Mouse (Mus musculus): ENCODE results near the gene Golgb1. TPM values are rescaled to one million over a fixed set of nuclear protein-coding genes. Genes with fewer than 3 reads are reported as not detected.

Gene Golgb1
- polyA plus RNA-seq, 1 experiment = 14.3 TPM

DNA sequence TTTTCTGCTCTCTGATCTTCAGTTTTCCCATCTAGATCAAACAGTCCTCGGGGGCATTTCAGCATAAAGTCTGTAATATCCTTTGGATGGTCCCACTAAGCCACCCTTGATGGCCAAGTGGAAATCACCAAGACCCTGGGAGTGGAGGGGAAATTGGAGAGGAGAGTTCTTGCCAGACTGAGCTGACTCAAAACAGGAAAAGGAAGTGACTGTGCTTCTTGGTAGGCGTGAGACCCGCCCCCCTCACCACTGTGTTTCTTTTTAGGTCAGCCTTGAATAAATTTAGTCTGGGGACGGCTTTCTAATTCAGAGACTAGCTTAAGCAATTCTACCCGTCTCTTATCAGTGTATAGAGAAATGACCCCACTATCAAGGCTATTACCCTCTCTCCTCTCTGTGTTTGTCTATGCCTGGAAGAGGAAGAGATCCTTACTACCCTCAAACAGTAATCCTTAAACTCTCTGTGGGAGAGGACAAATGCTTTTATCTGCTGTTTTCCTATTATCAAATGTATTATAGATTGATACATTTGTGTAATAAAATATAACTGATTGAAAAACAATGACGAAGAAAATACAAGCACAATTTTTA, 66.3 kb downstream of the Golgb1 start:
- H3K4me3 ChIP-seq = no peak overlapping the region
- H3ac ChIP-seq (ENCODE audit: control insufficient read depth, insufficient read length) = no peak overlapping the region
- H3K36me3 ChIP-seq (ENCODE audit: control insufficient read depth, insufficient read depth) = no peaks in the 10 kb centered on the region

DNA sequence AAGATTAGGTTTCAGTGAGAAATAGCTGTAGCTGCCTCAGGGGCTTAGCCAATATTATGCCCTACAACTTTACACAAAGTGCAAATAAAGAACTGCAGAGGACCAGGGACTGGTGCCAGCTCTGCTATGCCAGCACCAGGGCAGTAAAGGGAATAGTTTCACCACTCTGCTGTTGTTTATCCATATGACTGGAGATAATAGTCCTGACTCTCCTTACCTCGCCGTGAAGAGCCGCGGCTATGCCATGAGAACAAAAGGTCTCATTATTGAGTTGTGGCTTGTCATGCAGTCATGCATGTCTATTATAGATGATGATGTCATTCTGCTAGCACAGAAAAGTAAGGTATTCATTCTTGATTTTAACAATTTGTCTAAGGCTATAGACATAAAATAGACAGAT, 67.0 kb downstream of the Golgb1 start:
- no peaks in the 10 kb centered on the region for H3K79me2 ChIP-seq (ENCODE audit: control insufficient read depth, insufficient read depth)
- no peak overlapping the region for H3K4me3 ChIP-seq
- H3K4me2 ChIP-seq (ENCODE audit: low read depth) = no peak overlapping the region
- H3K36me3 ChIP-seq (ENCODE audit: control insufficient read depth, insufficient read depth) = no peaks in the 10 kb centered on the region
- H3K27me3 ChIP-seq (ENCODE audit: control insufficient read depth, insufficient read depth, insufficient read length) = no peaks in the 10 kb centered on the region
- no peak for TF ChIP-seq REST (IDR thresholded peaks at IDR 0.05; ENCODE audit: insufficient read depth, insufficient read length)
- no peak for TF ChIP-seq MYOG (IDR thresholded peaks at IDR 0.05; ENCODE audit: control insufficient read depth in 1 of 3, insufficient read depth in 1 of 3, insufficient read length in 2 of 3, low read depth in 2 of 3)
- no peak for TF ChIP-seq TCF3 (IDR thresholded peaks at IDR 0.05; ENCODE audit: insufficient read length, low read depth)
- no peak for TF ChIP-seq SRF (IDR thresholded peaks at IDR 0.05; ENCODE audit: control insufficient read depth, insufficient read length, low read depth)
- TF ChIP-seq E2F4 (IDR thresholded peaks at IDR 0.05; ENCODE audit: insufficient read depth) = no peak
- no peak for TF ChIP-seq MYOD1 (IDR thresholded peaks at IDR 0.05; ENCODE audit: control insufficient read depth in 1 of 3, insufficient read length in 2 of 3, low read depth in 2 of 3)
- TF ChIP-seq MAX (IDR thresholded peaks at IDR 0.05; ENCODE audit: low read depth) = no peak
- no peak for TF ChIP-seq CEBPB (IDR thresholded peaks at IDR 0.05; ENCODE audit: insufficient read depth, poor library complexity, severe bottlenecking)
- TF ChIP-seq POLR2AphosphoS2 (IDR thresholded peaks at IDR 0.05; ENCODE audit: insufficient read length, low read depth) = no peak
- TF ChIP-seq USF1 (IDR thresholded peaks at IDR 0.05; ENCODE audit: low read depth) = no peak
- no peak for TF ChIP-seq POLR2A (IDR thresholded peaks at IDR 0.05; ENCODE audit: insufficient read length, low read depth)
- TF ChIP-seq TCF12 (IDR thresholded peaks at IDR 0.05; ENCODE audit: insufficient read depth, poor library complexity, severe bottlenecking) = no peak
- no peak overlapping the region for H3ac ChIP-seq (ENCODE audit: control insufficient read depth, insufficient read length)

More for the DNA sequence above, 66.3 kb downstream of the Golgb1 start:
- no peaks in the 10 kb centered on the region for H3K27me3 ChIP-seq (ENCODE audit: control insufficient read depth, insufficient read depth, insufficient read length)
- no peak overlapping the region for H3K4me2 ChIP-seq (ENCODE audit: low read depth)
- no peaks in the 10 kb centered on the region for H3K79me2 ChIP-seq (ENCODE audit: control insufficient read depth, insufficient read depth)
- TF ChIP-seq MAX (IDR thresholded peaks at IDR 0.05; ENCODE audit: low read depth) (no peak), E2F4 (IDR thresholded peaks at IDR 0.05; ENCODE audit: insufficient read depth) (no peak), REST (IDR thresholded peaks at IDR 0.05; ENCODE audit: insufficient read depth, insufficient read length) (no peak)

GRCm38 (mm10) chr16:36943591-36943990, 68.7 kb downstream of the Golgb1 start:
- no peaks in the 10 kb centered on the region for H3K36me3 ChIP-seq (ENCODE audit: control insufficient read depth, insufficient read depth)
- H3K27me3 ChIP-seq (ENCODE audit: control insufficient read depth, insufficient read depth, insufficient read length) = no peaks in the 10 kb centered on the region
- H3ac ChIP-seq (ENCODE audit: control insufficient read depth, insufficient read length) = no peak overlapping the region
- no peaks in the 10 kb centered on the region for H3K79me2 ChIP-seq (ENCODE audit: control insufficient read depth, insufficient read depth)
- no peak overlapping the region for H3K4me2 ChIP-seq (ENCODE audit: low read depth)
- TF ChIP-seq SRF (IDR thresholded peaks at IDR 0.05; ENCODE audit: control insufficient read depth, insufficient read length, low read depth) = no peak
- TF ChIP-seq REST (IDR thresholded peaks at IDR 0.05; ENCODE audit: insufficient read depth, insufficient read length) = no peak
- no peak for TF ChIP-seq CEBPB (IDR thresholded peaks at IDR 0.05; ENCODE audit: insufficient read depth, poor library complexity, severe bottlenecking)
- TF ChIP-seq TCF12 (IDR thresholded peaks at IDR 0.05; ENCODE audit: insufficient read depth, poor library complexity, severe bottlenecking) = no peak
- TF ChIP-seq MYOG (IDR thresholded peaks at IDR 0.05; ENCODE audit: control insufficient read depth in 1 of 3, insufficient read depth in 1 of 3, insufficient read length in 2 of 3, low read depth in 2 of 3) = no peak
- no peak for TF ChIP-seq POLR2A (IDR thresholded peaks at IDR 0.05; ENCODE audit: insufficient read length, low read depth)
- no peak for TF ChIP-seq MAX (IDR thresholded peaks at IDR 0.05; ENCODE audit: low read depth)
- no peak for TF ChIP-seq MYOD1 (IDR thresholded peaks at IDR 0.05; ENCODE audit: control insufficient read depth in 1 of 3, insufficient read length in 2 of 3, low read depth in 2 of 3)
- no peak for TF ChIP-seq POLR2AphosphoS2 (IDR thresholded peaks at IDR 0.05; ENCODE audit: insufficient read length, low read depth)
- no peak for TF ChIP-seq USF1 (IDR thresholded peaks at IDR 0.05; ENCODE audit: low read depth)
- no peak for TF ChIP-seq TCF3 (IDR thresholded peaks at IDR 0.05; ENCODE audit: insufficient read length, low read depth)
- no peak for TF ChIP-seq E2F4 (IDR thresholded peaks at IDR 0.05; ENCODE audit: insufficient read depth)
- no peak overlapping the region for H3K4me3 ChIP-seq

DNA sequence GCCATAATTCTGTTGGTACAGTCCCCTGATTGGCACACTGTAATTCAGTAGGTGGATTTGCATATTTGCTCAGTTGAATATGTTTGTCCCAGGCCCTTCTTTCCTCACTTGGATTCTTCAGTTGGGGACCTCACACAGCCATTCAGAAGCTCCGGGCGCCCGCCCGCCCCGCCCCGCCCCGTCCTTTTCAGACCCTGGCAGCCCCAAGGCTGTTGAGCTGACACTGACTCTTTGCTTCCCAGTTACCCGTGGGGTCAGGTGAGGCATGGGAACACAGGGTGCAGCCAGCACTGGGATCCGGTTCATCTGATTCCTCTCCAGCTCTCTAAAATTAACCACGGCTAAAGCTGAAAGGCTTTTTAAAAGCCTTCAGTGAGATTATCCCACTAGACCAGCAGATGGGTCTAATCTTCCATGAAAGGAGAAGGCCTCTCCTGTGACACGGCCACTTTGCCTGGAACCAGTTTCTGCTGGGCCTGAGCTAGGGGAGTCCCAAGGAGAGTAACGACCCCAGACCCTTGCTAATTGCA, 70.0 kb downstream of the Golgb1 start:
- Histone ChIP-seq H3K4me2 (ENCODE audit: low read depth) (no peak overlapping the region), H3K79me2 (ENCODE audit: control insufficient read depth, insufficient read depth) (no peaks in the 10 kb centered on the region), H3K4me3 (no peak overlapping the region), H3ac (ENCODE audit: control insufficient read depth, insufficient read length) (no peak overlapping the region), H3K36me3 (ENCODE audit: control insufficient read depth, insufficient read depth) (no peaks in the 10 kb centered on the region), H3K27me3 (ENCODE audit: control insufficient read depth, insufficient read depth, insufficient read length) (peaks cover 6% of the 10 kb centered on the region)
- TF ChIP-seq USF1 (IDR thresholded peaks at IDR 0.05; ENCODE audit: low read depth) (no peak), TCF12 (IDR thresholded peaks at IDR 0.05; ENCODE audit: insufficient read depth, poor library complexity, severe bottlenecking) (no peak)

- no peak for TF ChIP-seq SRF (IDR thresholded peaks at IDR 0.05; ENCODE audit: control insufficient read depth, insufficient read length, low read depth)
- TF ChIP-seq MYOG (IDR thresholded peaks at IDR 0.05; ENCODE audit: control insufficient read depth in 1 of 3, insufficient read depth in 1 of 3, insufficient read length in 2 of 3, low read depth in 2 of 3) = no peak
- no peak for TF ChIP-seq MAX (IDR thresholded peaks at IDR 0.05; ENCODE audit: low read depth)
- no peak for TF ChIP-seq POLR2AphosphoS2 (IDR thresholded peaks at IDR 0.05; ENCODE audit: insufficient read length, low read depth)
- no peak for TF ChIP-seq REST (IDR thresholded peaks at IDR 0.05; ENCODE audit: insufficient read depth, insufficient read length)
- TF ChIP-seq TCF12 (IDR thresholded peaks at IDR 0.05; ENCODE audit: insufficient read depth, poor library complexity, severe bottlenecking) = no peak
- TF ChIP-seq USF1 (IDR thresholded peaks at IDR 0.05; ENCODE audit: low read depth) = no peak
- no peak for TF ChIP-seq CEBPB (IDR thresholded peaks at IDR 0.05; ENCODE audit: insufficient read depth, poor library complexity, severe bottlenecking)
- no peak for TF ChIP-seq MYOD1 (IDR thresholded peaks at IDR 0.05; ENCODE audit: control insufficient read depth in 1 of 3, insufficient read length in 2 of 3, low read depth in 2 of 3)
- no peak for TF ChIP-seq E2F4 (IDR thresholded peaks at IDR 0.05; ENCODE audit: insufficient read depth)
- no peak for TF ChIP-seq TCF3 (IDR thresholded peaks at IDR 0.05; ENCODE audit: insufficient read length, low read depth)
- Histone ChIP-seq H3ac (ENCODE audit: control insufficient read depth, insufficient read length) (no peak overlapping the region), H3K4me3 (no peak overlapping the region), H3K27me3 (ENCODE audit: control insufficient read depth, insufficient read depth, insufficient read length) (peaks cover 8% of the 10 kb centered on the region), H3K36me3 (ENCODE audit: control insufficient read depth, insufficient read depth) (no peaks in the 10 kb centered on the region), H3K4me2 (ENCODE audit: low read depth) (no peak overlapping the region), H3K79me2 (ENCODE audit: control insufficient read depth, insufficient read depth) (no peaks in the 10 kb centered on the region)
Measured at GRCm38 (mm10) chr16:36946459-36947159, 71.7 kb downstream of the Golgb1 start.
